ENCODE assay signal across 20 mouse cellular contexts in genomic region chr5:75591567-75591966, GRCm38 (mm10). TPM values are rescaled to one million over a fixed set of nuclear protein-coding genes. Genes with fewer than 3 reads are reported as not detected.
A peak's percentile ranks its signal among the peaks of the same experiment; 100 is the strongest.
DNase-seq lines count a peak whose midpoint lies in the region; ATAC-seq lines count a peak whose summit lies in the region.
"Had no signal": no experiment of that assay in that cellular context is flagged by ENCODE, and none has a peak within 500 bp of the region (broad histone marks: within the 10 kb centered on the region; RNA-seq: fewer than 3 reads in every experiment).

No protein-coding gene starts in this region.

- no peak for ATAC-seq in forebrain, embryonic 11.5 days (replicated peaks; ENCODE audit: low FRiP score)
- no peak for ATAC-seq in midbrain, embryonic 12.5 days (ENCODE audit: low FRiP score, low read depth)
- ATAC-seq in midbrain, embryonic 15.5 days (replicated peaks) = no peak
- 0 out of 2 replicates have a peak, but pooled peaks have one; percentile 29 for ATAC-seq in hindbrain, embryonic 16.5 days
- ATAC-seq: intestine, embryonic 16.5 days; liver, postnatal 0 days had no signal

- 0 out of 2 replicates have a peak overlapping the region, but pooled peaks have one; percentile 5 for H3K27ac ChIP-seq in forebrain, embryonic 10.5 days
- no peak overlapping the region for H3K27ac ChIP-seq in forebrain, embryonic 11.5 days (ENCODE audit: low read depth, low read length)
- no peak overlapping the region for H3K27ac ChIP-seq in midbrain, embryonic 12.5 days (replicated peaks)
- H3K27ac ChIP-seq in midbrain, embryonic 15.5 days = no peak overlapping the region
- H3K27ac ChIP-seq in hindbrain, embryonic 16.5 days (ENCODE audit: low read depth, low read length) = peak overlapping the region; percentile 55; the same call in 1 of the 2 replicates
- H3K27ac ChIP-seq: embryonic facial prominence, embryonic 13.5 days; heart, embryonic 13.5 days; limb, embryonic 15.5 days; stomach, embryonic 15.5 days had no signal

- H3K9me3 ChIP-seq in forebrain, embryonic 10.5 days = no peaks in the 10 kb centered on the region
- H3K9me3 ChIP-seq in forebrain, embryonic 11.5 days (ENCODE audit: control insufficient read depth, low read length) = no peaks in the 10 kb centered on the region
- no peaks in the 10 kb centered on the region for H3K9me3 ChIP-seq in midbrain, embryonic 12.5 days
- H3K9me3 ChIP-seq in midbrain, embryonic 15.5 days = no peaks in the 10 kb centered on the region
- H3K9me3 ChIP-seq in hindbrain, embryonic 16.5 days (ENCODE audit: control insufficient read depth, low read length) = no peaks in the 10 kb centered on the region
- H3K9me3 ChIP-seq: embryonic facial prominence, embryonic 13.5 days; heart, embryonic 13.5 days; limb, embryonic 15.5 days; stomach, embryonic 15.5 days had no signal

- H3K4me3 ChIP-seq in forebrain, embryonic 10.5 days = no peak overlapping the region
- no peak overlapping the region for H3K4me3 ChIP-seq in forebrain, embryonic 11.5 days (ENCODE audit: low read depth, low read length)
- H3K4me3 ChIP-seq in midbrain, embryonic 12.5 days = no peak overlapping the region
- no peak overlapping the region for H3K4me3 ChIP-seq in midbrain, embryonic 15.5 days
- H3K4me3 ChIP-seq in hindbrain, embryonic 16.5 days (ENCODE audit: low read length) = no peak overlapping the region
- H3K4me3 ChIP-seq: embryonic facial prominence, embryonic 13.5 days; heart, embryonic 13.5 days; limb, embryonic 15.5 days; stomach, embryonic 15.5 days had no signal

- H3K4me2 ChIP-seq in forebrain, embryonic 11.5 days (ENCODE audit: low read depth, low read length, severe bottlenecking) = no peak overlapping the region
- no peak overlapping the region for H3K4me2 ChIP-seq in midbrain, embryonic 12.5 days (replicated peaks)
- no peak overlapping the region for H3K4me2 ChIP-seq in midbrain, embryonic 15.5 days
- no peak overlapping the region for H3K4me2 ChIP-seq in hindbrain, embryonic 16.5 days (ENCODE audit: low read length)
- H3K4me2 ChIP-seq: embryonic facial prominence, embryonic 13.5 days; heart, embryonic 13.5 days; limb, embryonic 15.5 days; stomach, embryonic 15.5 days had no signal

- WGBS in forebrain, embryonic 10.5 days = 70% methylated on average over 11 of the region's 11 CpGs
- WGBS in forebrain, embryonic 11.5 days = 72% methylated on average over 11 of the region's 11 CpGs
- 71% methylated on average over 11 of the region's 11 CpGs for WGBS in midbrain, embryonic 12.5 days
- WGBS in midbrain, embryonic 15.5 days = 58% methylated on average over 11 of the region's 11 CpGs
- 49% methylated on average over 11 of the region's 11 CpGs for WGBS in hindbrain, embryonic 16.5 days

- no peak overlapping the region for H3K9ac ChIP-seq in forebrain, embryonic 11.5 days (ENCODE audit: low read length)
- 0 out of 2 replicates have a peak overlapping the region, but pooled peaks have one; percentile 15 for H3K9ac ChIP-seq in midbrain, embryonic 12.5 days (replicated peaks)
- no peak overlapping the region for H3K9ac ChIP-seq in midbrain, embryonic 15.5 days
- no peak overlapping the region for H3K9ac ChIP-seq in hindbrain, embryonic 16.5 days (ENCODE audit: low read depth, low read length)
- H3K9ac ChIP-seq: heart, embryonic 13.5 days; limb, embryonic 15.5 days; liver, postnatal 0 days; stomach, embryonic 15.5 days had no signal

- H3K4me1 ChIP-seq in forebrain, embryonic 10.5 days = peaks cover 28% of the 10 kb centered on the region
- H3K4me1 ChIP-seq in forebrain, embryonic 11.5 days (replicated peaks; ENCODE audit: control insufficient read depth, insufficient read depth, low read length) = no peaks in the 10 kb centered on the region; the same call in 1 of the 2 replicates
- H3K4me1 ChIP-seq in midbrain, embryonic 12.5 days = peaks cover 20% of the 10 kb centered on the region
- H3K4me1 ChIP-seq in midbrain, embryonic 15.5 days = peaks cover 20% of the 10 kb centered on the region
- peaks cover 25% of the 10 kb centered on the region for H3K4me1 ChIP-seq in hindbrain, embryonic 16.5 days (ENCODE audit: control insufficient read depth, insufficient read depth, low read depth, low read length)
- H3K4me1 ChIP-seq: stomach, embryonic 15.5 days had no signal

- no peak for DNase-seq in forebrain, embryonic 10.5 days (ENCODE audit: extremely low spot score, low spot score)
- no peak for DNase-seq in forebrain, embryonic 11.5 days (ENCODE audit: low spot score)
- DNase-seq in brain, adult 2 months (ENCODE audit: low read depth, low spot score) = peak; percentile 26
- no peak for DNase-seq in natural killer cell, adult 2 months (ENCODE audit: low spot score in 2 of 2)
- DNase-seq in testis, postnatal 10 days (ENCODE audit: low spot score) = no peak
- DNase-seq: adrenal gland, adult 8-10 months; cerebellum, adult 2 months; heart, adult 11 months; heart, postnatal 36 days; liver, postnatal 0 days; lung, postnatal 14 days had no signal

- H3K27me3 ChIP-seq in forebrain, embryonic 10.5 days (ENCODE audit: poor library complexity, severe bottlenecking) = peaks cover 54% of the 10 kb centered on the region
- no peaks in the 10 kb centered on the region; the same call in 1 of the 2 replicates for H3K27me3 ChIP-seq in forebrain, embryonic 11.5 days (ENCODE audit: control insufficient read depth, insufficient read depth, low read length)
- peaks cover 3% of the 10 kb centered on the region; the same call in 1 of the 2 replicates for H3K27me3 ChIP-seq in midbrain, embryonic 12.5 days
- no peaks in the 10 kb centered on the region for H3K27me3 ChIP-seq in midbrain, embryonic 15.5 days (replicated peaks)
- no peaks in the 10 kb centered on the region for H3K27me3 ChIP-seq in hindbrain, embryonic 16.5 days (replicated peaks; ENCODE audit: control insufficient read depth, insufficient read depth, low read length)
- H3K27me3 ChIP-seq: CH12.LX; embryonic facial prominence, embryonic 13.5 days; heart, embryonic 13.5 days; limb, embryonic 15.5 days; stomach, embryonic 15.5 days had no signal

- H3K36me3 ChIP-seq in forebrain, embryonic 10.5 days (replicated peaks) = no peaks in the 10 kb centered on the region
- H3K36me3 ChIP-seq in forebrain, embryonic 11.5 days (ENCODE audit: control insufficient read depth, insufficient read depth, low read length) = no peaks in the 10 kb centered on the region
- no peaks in the 10 kb centered on the region for H3K36me3 ChIP-seq in midbrain, embryonic 12.5 days
- no peaks in the 10 kb centered on the region for H3K36me3 ChIP-seq in midbrain, embryonic 15.5 days (replicated peaks)
- H3K36me3 ChIP-seq in hindbrain, embryonic 16.5 days (ENCODE audit: control insufficient read depth, insufficient read depth, low read length) = no peaks in the 10 kb centered on the region
- H3K36me3 ChIP-seq: embryonic facial prominence, embryonic 13.5 days; heart, embryonic 13.5 days; limb, embryonic 15.5 days; stomach, embryonic 15.5 days had no signal

RNA-seq across cellular contexts. Expression of gene Kit, which starts 16.9 kb away (rescaled TPM):
- 20.5 and 20.6 TPM in 2 replicates for polyA plus RNA-seq in forebrain, embryonic 10.5 days (2016; fragmentation: Nextera tagmentation; extraction: Ambion mirVana)
- polyA plus RNA-seq in forebrain, embryonic 11.5 days (2014; fragmentation: Nextera tagmentation; extraction: Ambion mirVana) = 20.9 and 22.9 TPM in 2 replicates
- 19.7 and 23.0 TPM in 2 replicates for polyA plus RNA-seq in midbrain, embryonic 12.5 days (2016; fragmentation: Nextera tagmentation; extraction: Ambion mirVana)
- polyA plus RNA-seq in midbrain, embryonic 15.5 days (2015; fragmentation: Nextera tagmentation; extraction: Ambion mirVana) = 41.3 and 44.0 TPM in 2 replicates
- polyA plus RNA-seq in hindbrain, embryonic 16.5 days (2015; fragmentation: Nextera tagmentation; extraction: Ambion mirVana) = 52.2 and 60.5 TPM in 2 replicates

Comparison
In these comparisons a context has a peak if more than half of its experiments do, and no peak if none do; other contexts are left out.
1. H3K27ac ChIP-seq: peak in forebrain, embryonic 10.5 days (single experiment) and hindbrain, embryonic 16.5 days (single experiment); none in forebrain, embryonic 11.5 days (single experiment), midbrain, embryonic 12.5 days (single experiment) and midbrain, embryonic 15.5 days (single experiment).